ENCODE assay signal across 24 mouse cellular contexts in genomic region chr8:86734171-86734570, GRCm38 (mm10). TPM values are rescaled to one million over a fixed set of nuclear protein-coding genes. Genes with fewer than 3 reads are reported as not detected.
"Had no signal": no experiment of that assay in that cellular context is flagged by ENCODE, and none has a peak within 500 bp of the region (broad histone marks: within the 10 kb centered on the region; RNA-seq: fewer than 3 reads in every experiment).

No protein-coding gene starts in this region.

- H3K4me1 ChIP-seq: limb, embryonic 10.5 days had no signal

- H3K36me3 ChIP-seq: limb, embryonic 10.5 days; limb, embryonic 13.5 days; liver, embryonic 12.5 days; liver, embryonic 15.5 days; lung, embryonic 15.5 days; midbrain, embryonic 10.5 days; midbrain, embryonic 13.5 days; neural tube, embryonic 13.5 days had no signal

- ATAC-seq: liver, embryonic 12.5 days; midbrain, embryonic 13.5 days; midbrain, embryonic 16.5 days had no signal

- H3K27ac ChIP-seq: limb, embryonic 10.5 days; limb, embryonic 13.5 days; liver, embryonic 12.5 days; liver, embryonic 15.5 days; lung, embryonic 15.5 days; midbrain, embryonic 10.5 days; midbrain, embryonic 13.5 days; neural tube, embryonic 13.5 days had no signal

- H3K4me2 ChIP-seq: limb, embryonic 13.5 days; liver, embryonic 12.5 days; liver, embryonic 15.5 days; lung, embryonic 15.5 days; midbrain, embryonic 13.5 days; neural tube, embryonic 13.5 days had no signal

- H3K27me3 ChIP-seq: limb, embryonic 13.5 days; liver, embryonic 12.5 days; liver, embryonic 15.5 days; lung, embryonic 15.5 days; megakaryocyte, embryonic 14.5 days; midbrain, embryonic 13.5 days; neural tube, embryonic 13.5 days had no signal

- DNase-seq: kidney, postnatal 14 days; kidney, postnatal 4 days; layer of hippocampus, adult 9-11 months; liver; lung, adult 18-20 months; lung, postnatal 10 days; lung, postnatal 36 days; retina, postnatal 1 day; right cerebral cortex, postnatal 25 days; thymus, adult 18-20 months; thymus, postnatal 36 days had no signal

- H3K9me3 ChIP-seq: limb, embryonic 10.5 days; limb, embryonic 13.5 days; liver, embryonic 12.5 days; liver, embryonic 15.5 days; lung, embryonic 15.5 days; megakaryocyte, embryonic 14.5 days; midbrain, embryonic 10.5 days; midbrain, embryonic 13.5 days; neural tube, embryonic 13.5 days had no signal

- H3K9ac ChIP-seq: limb, embryonic 13.5 days; liver, embryonic 12.5 days; liver, embryonic 15.5 days; lung, embryonic 15.5 days; midbrain, embryonic 13.5 days; neural tube, embryonic 13.5 days had no signal

- H3K4me3 ChIP-seq: layer of hippocampus, adult 2 months; limb, embryonic 10.5 days; limb, embryonic 13.5 days; liver, embryonic 12.5 days; liver, embryonic 15.5 days; lung, embryonic 15.5 days; megakaryocyte, embryonic 14.5 days; midbrain, embryonic 10.5 days; midbrain, embryonic 13.5 days; myocyte; neural tube, embryonic 13.5 days had no signal

RNA-seq across cellular contexts. Expression of gene Gm10638, which starts 11.3 kb away (rescaled TPM):
- total RNA-seq: monocyte, adult 5-6 weeks had no signal
